Mouse (Mus musculus) stomach, postnatal 0 days (tissue): Measurements from ENCODE around the gene Kcnip4.

Experiments used
- CTCF ChIP-seq: IDR thresholded peaks from 2 replicates; pipeline ENCODE4 v1.5.1; 2016; ENCODE audit warnings: antibody characterized with exemption, low read depth, mild to moderate bottlenecking, moderate library complexity
- EP300 ChIP-seq: optimal IDR thresholded peaks from 2 replicates; pipeline ENCODE3; 2016; ENCODE audit warnings: antibody characterized with exemption

GRCm38 (mm10) chr5:48633631-48634030 is 891.1 kb downstream of the Kcnip4 start:
- TF ChIP-seq CTCF (no peak), EP300 (no peak)
